Mouse (Mus musculus) mouse trophoblast stem cell (cell line): Measurements from ENCODE around the gene Cx3cr1.
"Not testable (repeated sequence)": the region's sequence is repeated elsewhere in the genome, so short reads cannot be mapped to it uniquely, and the experiment has no call there.

Experiments used
- in situ Hi-C, 2 experiments: fragments of 300-500 bp; cut with MseI, MboI; formaldehyde crosslinking; loops; 2 replicates in 1 of 2; 3 replicates in 1 of 2; pipeline ENCODE4 v1.15.1; 2025

Cx3cr1 gene

DNA sequence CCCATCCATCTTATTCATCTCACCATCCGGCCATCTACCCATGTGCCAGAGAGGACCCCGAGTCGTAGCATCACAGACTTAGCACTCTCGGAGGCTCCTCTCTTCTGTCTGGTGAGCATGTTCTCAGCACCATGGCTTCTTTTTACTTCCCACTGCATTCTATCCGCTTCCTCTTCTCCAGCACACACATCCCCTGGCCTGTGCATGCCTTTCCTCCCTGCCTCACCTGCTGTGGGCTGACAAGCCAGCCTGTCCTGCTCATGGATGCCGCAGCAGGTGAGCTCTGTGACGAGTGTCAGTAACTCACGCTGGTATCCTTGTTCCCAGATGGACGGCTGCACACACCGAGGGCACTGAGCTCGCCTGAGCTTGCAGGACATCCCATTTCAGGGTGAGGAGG is at the start of gene Cx3cr1:
Gene Cx3cr1 (minus strand): TSS at position 101 of the 400 bp plus-strand sequence.
- in situ Hi-C loops = loop anchor here (5.0 to 10.0 kb wide), 2 partner anchors 42 to 115 kb away; no protein-coding TSS in a partner anchor

DNA sequence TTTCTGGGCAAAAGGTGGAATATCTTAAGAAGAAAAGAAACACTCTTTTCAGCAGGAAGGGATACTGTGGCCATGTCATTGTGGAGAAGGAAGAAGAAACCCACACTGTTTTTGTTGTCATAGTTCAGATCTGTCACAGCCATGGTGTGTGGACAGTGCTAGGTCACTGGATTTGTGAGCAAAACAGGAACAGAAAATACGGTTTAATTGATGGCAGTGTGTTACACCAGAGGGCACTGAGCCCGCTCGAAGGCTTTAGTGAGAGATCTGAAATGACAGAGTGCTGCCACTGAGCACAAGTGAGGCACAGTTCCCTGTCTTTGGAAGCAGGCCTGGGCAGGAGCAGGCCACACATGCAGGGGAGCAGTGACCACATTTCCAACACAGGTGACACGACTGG is 48.5 kb upstream of the Cx3cr1 start:
- in situ Hi-C loops = no loop called here

GRCm38 (mm10) chr9:120116184-120116624 is 46.5 kb upstream of the Cx3cr1 start:
- in situ Hi-C loops = no loop called here

DNA sequence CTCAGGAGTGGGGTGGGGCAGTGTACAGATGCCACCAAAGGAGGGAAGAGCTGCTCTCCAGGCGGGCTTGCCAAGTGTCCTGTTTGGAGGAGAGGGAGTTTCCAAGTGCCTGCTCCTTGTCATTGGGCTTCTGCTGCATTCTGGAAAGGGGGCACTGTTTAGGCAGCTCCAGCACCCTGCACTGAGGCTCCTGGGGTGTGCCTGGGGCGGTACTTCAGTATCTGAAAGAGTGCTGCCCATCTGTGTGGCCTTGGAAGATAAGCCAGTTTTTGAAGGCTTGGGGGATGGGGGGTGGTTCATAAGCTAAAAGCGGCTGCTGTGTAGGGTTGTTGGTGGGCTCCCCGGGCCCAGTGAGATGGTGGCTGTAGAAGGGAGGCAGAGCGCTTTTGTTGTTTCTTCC is 45.9 kb upstream of the Cx3cr1 start:
- in situ Hi-C loops = no loop called here

DNA sequence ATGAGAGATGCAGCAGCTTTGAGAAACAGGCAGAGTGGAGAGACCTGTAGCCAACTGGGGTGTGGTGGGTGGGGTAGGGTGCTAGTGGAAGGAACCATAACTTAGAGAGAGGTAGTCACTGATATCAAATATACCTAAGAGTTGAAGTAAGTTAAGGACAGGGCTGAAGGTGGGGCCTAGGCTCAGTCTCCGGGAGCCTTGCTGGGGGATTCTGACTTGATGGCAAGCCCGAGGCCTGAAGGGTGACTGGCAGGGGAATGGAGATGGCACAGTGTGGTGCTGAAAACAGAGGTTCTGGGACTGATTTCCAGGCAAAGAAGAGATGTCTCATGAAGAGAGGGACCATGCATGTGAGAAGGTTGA is 45.1 kb upstream of the Cx3cr1 start:
- in situ Hi-C loops = no loop called here

- in situ Hi-C loops = no loop called here
These were observed 44.5 kb upstream of the Cx3cr1 start for GRCm38 (mm10) chr9:120114051-120114788.

GRCm38 (mm10) chr9:120113456-120113855 is 43.8 kb upstream of the Cx3cr1 start:
- in situ Hi-C loops = no loop called here

- in situ Hi-C loops = no loop called here
These were observed 42.8 kb upstream of the Cx3cr1 start for GRCm38 (mm10) chr9:120112472-120112871.

- in situ Hi-C loops = no loop called here
These were observed 41.7 kb upstream of the Cx3cr1 start for GRCm38 (mm10) chr9:120111156-120111945.

- in situ Hi-C loops = no loop called here
These were observed 40.7 kb upstream of the Cx3cr1 start, which contains the start of gene Slc25a38 for GRCm38 (mm10) chr9:120110211-120111018. Gene Slc25a38 (plus strand): TSS chr9:120110374.

DNA sequence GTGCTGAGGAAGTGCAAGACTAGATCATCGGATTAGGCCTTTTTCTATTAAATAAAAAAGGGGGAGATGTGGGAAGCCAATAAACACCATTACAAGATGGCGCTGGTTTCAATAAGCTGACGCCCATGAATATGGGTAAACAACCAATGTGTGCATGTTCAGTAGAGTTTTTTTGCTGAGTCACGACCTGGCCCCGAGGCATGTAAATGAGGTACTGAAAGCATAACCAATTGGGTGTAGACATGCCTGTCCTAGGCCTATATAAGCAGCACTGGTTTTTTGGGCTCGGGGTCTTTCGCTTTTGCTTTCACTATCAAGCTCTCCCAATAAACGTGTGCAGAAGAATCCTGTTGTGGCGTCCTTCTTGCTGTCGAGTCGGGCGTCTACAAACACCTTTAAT is 39.3 kb upstream of the Cx3cr1 start:
- in situ Hi-C loops = not testable (repeated sequence)

DNA sequence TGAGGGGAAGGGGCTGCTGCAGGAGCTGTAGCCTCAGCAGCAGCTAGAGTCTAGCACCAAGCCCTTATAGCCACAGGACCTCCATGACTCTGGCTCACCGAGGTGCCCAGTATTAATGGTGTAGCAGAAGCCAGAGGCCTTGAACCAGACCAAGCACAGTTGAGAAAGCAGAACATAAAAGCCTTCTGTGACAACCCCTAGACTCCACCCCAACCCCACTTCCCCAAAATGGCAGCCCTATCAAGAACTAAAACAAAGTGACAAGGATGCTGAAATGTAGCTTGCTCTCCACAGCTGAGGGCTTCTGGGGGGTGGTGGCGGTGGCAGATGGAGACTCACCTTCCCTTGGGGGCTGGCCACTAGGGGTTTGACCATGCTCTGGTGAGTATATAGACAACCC is 31.5 kb upstream of the Cx3cr1 start:
- in situ Hi-C loops = no loop called here

DNA sequence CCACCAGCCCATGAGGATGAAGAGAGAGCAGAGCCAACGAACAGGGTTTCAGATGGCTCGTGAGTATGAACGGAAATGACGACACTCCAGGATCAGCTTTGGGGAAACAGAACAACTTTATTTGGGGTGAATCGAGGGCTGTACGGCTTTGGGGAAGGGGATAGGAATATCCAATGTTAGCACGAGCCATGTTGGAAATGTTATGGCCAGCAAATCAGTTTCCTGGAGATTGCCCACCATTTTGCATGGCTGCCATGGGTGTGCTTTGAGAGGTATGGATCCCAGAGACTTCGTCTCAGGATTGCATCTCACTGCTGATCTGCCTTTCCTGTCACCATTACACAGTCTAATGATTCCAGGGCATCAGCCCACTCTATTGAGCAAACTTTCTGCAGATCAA is 29.6 kb upstream of the Cx3cr1 start:
- in situ Hi-C loops = no loop called here

- in situ Hi-C loops = no loop called here
These were observed 29.0 kb upstream of the Cx3cr1 start for GRCm38 (mm10) chr9:120098682-120099081.

DNA sequence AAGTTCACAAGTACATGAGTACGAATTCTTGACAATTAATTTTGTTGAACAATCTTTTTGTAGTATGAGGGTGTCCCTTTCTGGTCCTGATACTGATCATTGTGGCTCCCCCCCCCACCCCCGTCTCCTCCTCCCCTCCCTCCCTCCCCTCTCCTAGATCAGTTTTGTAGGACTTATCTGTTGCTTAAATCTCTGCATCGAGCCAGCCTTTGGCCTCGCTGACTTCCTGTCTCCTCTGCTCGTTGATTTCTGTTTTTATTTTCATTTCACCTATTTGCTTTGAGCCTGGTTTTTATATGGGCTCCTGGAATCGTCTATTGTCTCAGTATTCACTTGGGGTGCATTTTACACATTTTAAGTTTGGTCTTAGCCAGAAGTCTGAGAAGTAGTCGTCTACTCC is 26.2 kb upstream of the Cx3cr1 start:
- in situ Hi-C loops = no loop called here

GRCm38 (mm10) chr9:120093701-120094100 is 24.0 kb upstream of the Cx3cr1 start:
- in situ Hi-C loops = no loop called here

DNA sequence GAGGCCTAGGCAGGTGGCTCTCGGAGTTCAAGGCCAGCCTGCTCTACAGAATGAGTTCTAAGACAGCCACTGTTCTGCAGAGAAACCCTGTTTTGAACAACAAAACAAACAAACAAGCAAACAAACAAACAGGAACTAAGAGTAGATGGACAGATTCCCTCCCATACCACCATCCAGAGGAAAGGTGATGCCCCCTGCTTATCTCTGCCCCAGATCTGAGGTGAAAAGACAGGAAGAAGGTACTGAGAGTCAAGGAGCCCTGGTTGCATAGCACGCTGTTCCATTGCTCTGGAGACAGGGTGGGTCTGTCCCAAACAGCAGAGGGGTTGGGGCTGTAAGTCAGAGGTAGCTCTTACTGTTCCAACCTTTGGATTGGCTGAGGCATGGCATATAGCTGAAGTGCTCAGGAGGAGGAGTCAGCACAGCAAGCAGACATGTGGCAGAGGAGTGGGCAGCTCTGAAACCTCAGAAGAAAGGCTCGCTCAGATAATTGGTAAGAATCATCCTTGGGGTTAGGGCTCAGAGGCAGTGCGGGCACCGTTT is 22.1 kb upstream of the Cx3cr1 start, which contains the start of gene Ccr8:
Gene Ccr8 (plus strand): TSS at position 419 of the 543 bp plus-strand sequence.
- in situ Hi-C loops = no loop called here

GRCm38 (mm10) chr9:120091086-120091485 is 21.4 kb upstream of the Cx3cr1 start:
- in situ Hi-C loops = no loop called here

DNA sequence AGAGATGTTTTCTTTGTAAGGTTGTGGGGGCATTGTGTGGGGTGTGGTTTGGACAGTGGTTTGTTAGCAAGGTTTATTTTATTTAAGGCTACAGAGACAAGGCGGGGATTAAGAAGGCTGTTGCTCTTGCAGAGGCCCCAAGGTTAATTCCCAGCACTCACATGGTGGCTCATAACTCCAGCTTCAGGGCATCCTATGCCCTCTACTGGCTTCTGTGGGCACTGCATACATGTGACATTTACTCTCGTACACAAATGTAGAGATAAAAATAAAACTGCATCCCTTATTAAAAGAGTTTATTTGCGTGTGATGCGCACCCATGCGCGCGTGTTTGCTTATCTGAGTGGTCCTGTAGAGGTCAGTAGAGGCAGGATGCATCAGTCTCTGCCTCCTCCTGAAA is 19.4 kb upstream of the Cx3cr1 start:
- in situ Hi-C loops = no loop called here

DNA sequence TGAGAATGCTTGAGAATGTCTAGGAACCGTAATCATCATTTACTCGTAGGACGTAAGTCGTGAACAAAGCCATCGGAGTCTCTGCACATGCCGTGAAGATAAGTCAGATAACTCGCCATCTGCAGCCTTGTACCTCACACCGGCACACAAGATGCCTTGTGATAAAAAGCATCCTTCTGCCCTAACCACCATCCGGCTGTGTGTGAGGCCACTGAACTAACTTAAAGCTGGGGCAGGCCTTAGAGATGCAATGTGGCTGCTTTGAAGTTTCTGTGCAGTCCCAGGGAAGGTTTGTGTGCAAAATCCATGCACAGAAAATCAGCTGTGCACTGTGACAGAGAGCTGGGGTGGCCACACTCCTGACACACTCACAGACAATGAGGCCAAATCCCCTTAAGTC is 14.7 kb upstream of the Cx3cr1 start:
- in situ Hi-C loops = no loop called here

DNA sequence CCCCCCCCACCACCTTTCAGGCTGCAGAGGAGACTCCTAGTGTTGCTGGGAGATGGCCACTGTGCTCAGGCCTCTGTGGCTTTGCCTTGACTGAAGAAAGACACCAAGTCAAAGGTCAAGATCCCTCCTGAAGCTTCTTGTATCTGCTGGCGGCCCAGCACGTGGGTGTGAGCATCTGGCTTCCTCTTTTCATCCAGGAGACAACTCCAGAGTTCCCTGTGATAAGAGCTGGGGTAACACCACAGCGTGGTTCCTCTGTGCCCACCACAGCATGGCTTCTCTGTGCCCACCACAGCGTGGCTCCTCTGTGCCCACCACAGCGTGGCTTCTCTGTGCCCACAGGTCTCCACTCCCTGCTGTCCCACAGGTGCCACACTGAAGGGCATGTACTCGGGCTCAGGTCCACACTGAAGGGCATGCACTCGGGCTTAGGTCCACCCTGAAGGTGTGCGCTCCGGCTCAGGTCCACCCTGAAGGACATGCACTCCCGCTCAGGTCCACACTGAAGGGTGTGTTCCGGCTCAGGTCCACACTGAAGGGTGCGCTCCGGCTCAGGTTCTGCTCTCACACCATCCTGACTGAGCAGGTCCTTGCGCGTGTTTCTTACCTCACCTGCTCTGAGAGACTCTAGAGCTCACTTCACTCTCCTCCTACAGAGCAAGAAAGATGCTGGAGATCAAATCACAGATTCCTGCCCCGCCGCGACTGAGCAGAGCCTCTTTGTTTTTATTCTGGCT is 13.6 kb upstream of the Cx3cr1 start:
- in situ Hi-C loops = no loop called here
